Mouse (Mus musculus): ENCODE data around the gene Ebi3.

Ebi3 gene

DNA sequence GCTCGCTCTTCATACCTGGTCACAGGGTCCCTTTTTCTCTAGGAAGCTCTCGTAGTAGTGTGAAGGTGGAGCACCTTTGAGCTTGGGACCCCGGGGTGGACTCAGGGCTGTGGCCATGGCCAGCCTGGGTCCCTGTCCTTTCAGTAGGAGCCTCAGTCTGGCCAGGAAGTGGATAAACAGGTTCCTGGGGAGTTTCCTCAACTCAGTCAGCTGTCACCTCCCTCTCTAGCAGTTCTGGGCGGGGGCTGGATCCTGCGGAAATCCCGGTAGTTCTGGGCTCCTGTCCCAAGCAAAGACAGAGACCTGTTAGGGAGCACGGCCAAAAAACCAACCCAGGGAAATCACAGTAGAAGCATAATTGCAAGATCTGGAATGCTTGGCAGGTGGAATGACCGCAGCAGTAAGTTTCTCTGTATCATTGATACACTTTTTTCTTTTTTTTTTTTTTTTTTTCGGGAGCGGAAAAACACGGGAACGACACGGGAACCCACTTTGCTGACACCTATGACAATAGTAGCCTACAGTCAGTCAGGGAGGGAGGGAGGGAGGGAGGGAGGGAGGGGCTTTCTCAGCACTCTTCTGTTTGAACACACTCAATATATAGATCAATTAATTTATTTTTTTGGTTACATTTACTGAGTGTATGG is 53.1 kb downstream of the Ebi3 start, which contains the start of the genes Stap2 and Mpnd:
Gene Stap2, minus strand, starts transcription at position 170 of the 647 bp plus-strand sequence.
Gene Mpnd, plus strand, starts transcription at position 297 of the 647 bp plus-strand sequence.
- no peak for DNase-seq
